Mouse (Mus musculus) embryonic stem cell, embryonic (primary cell): ENCODE measurements around the gene Shd.

Experiments used
- CTCF ChIA-PET, 4 experiments: fragments of 300-600 bp in 2 of 4; fragments of 350-600 bp in 2 of 4; sonication (Branson Sonifier 250); formaldehyde crosslinking; loops; one replicate each; lab custom pipeline; 2022; ENCODE audit warnings: inconsistent platforms in 2 of 4; lab: Charles Lee
- POLR2A ChIA-PET, 4 experiments: fragments of 300-600 bp in 2 of 4; fragments of 350-600 bp in 2 of 4; sonication (Branson Sonifier 250); formaldehyde crosslinking; loops; one replicate each; lab custom pipeline; 2022; ENCODE audit warnings: antibody characterized with exemption in 4 of 4, inconsistent platforms in 1 of 4; lab: Charles Lee

Shd gene

DNA sequence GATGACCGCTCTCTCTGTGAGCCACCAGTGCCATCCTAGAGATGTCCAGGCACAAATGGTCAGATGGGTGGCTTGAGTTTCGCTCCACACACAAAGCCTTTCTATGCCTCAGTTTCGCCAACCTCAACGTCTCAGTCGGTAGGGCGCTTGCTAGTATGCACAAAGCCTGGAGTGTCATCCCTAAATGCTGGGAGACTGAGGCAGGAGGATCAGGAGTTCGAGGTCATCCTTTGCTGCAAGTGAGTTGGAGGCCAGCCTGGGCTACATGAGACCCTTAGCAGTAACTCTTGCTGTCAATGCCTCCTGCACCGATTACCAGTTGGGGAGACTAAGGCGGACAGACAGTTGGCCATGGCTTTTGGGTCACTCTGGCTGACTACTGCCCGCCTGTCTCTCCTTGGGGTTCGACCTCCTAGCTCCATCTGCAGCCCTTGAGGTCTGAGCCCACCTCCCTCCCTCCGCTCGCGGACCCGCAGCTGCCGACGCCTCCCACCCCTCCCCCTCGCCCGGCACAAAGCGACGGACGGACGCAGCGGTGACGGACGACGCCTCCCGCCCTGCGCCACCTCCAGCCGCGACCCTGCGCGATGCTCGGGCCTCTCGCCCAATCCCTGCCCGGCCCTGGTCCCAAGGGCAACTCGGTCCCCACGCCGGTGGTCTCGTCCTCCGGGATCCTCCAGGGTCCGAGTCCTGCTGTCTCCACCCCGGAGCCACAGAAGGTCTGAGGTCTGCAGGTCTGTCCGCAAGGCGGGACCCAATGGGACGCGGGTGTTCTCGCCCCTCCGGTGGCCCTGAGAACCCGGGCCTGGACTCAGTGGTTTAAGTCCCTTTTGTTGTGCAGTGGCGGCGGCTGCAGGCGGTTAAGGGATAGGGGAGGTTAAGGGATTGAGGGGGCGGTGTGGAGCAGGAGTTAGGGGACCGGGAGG is at the start of gene Shd:
Shd (plus strand) TSS at position 502 of the 926 bp plus-strand sequence.
- POLR2A ChIA-PET: interaction anchor here in 3 of 4 experiments (0.7 to 2.9 kb wide), 13 partner anchors 11 to 363 kb away, joined by 3 to 11 read pairs (median 4); partner anchors contain the start of genes Yju2 (in 3 of the 3) and Chaf1a (in 1 of the 3)
- CTCF ChIA-PET: interaction anchor here in 2 of 4 experiments (1.0 to 2.0 kb wide), 2 partner anchors 11 to 13 kb away, joined by 3 to 5 read pairs; partner anchors contain the start of gene Yju2 (in 1 of the 2)

DNA sequence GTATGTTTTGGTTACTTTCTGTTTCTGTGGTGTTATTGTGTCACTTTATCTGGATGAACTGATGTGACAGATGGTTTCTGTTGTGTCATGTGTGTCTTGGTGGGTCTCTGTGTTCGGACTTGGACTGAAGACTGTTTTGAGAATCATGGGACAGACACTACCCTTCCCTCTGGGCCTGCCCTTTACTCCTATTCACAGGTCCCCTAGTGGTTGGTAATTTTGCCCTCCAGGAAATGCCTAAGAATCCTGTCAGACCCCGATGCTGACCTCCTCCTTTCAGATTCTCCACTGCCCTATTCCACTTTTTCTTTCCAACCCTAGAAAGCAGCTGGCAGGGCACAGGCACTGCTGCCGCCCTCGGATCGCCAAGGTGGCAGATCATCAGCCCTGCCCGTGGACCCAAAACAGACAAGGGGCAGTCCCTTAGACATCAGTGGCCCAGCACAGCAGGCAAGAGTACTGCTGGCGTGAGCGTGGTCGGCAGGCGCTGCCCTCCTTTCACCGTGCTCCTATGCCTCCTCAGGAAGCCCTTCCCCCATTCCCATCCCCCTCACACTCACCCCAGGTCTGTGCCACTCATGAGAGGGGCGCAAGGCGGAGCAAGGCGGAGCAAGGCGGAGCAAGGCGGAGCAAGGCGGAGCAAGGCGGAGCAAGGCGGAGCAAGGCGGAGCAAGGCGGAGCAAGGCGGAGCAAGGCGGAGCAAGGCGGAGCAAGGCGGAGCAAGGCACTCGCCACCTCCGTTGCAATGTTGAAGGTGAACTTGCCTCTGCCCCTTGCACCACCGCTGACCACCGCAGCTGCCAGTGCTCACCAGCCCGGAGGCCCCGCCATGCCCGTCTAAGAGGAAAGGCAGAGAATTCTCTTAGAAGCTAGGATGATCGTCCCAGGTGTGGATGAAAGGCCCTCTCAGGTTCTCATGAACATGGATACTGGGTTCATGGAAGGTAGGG is 38.4 kb upstream of the Shd start:
- ChIA-PET POLR2A (interaction anchor here in 2 of 4 experiments (0.6 to 3.1 kb wide), 6 partner anchors 11 to 369 kb away, joined by 3 to 11 read pairs (median 4); partner anchors contain the start of genes Sh3gl1 (in 1 of the 2), Yju2 (in 1 of the 2) and Zfp119b (in 1 of the 2)), CTCF (interaction anchor here in 2 of 4 experiments (0.6 to 1.5 kb wide), 2 partner anchors 26 to 228 kb away, joined by 3 to 4 read pairs; no protein-coding TSS in a partner anchor)

DNA sequence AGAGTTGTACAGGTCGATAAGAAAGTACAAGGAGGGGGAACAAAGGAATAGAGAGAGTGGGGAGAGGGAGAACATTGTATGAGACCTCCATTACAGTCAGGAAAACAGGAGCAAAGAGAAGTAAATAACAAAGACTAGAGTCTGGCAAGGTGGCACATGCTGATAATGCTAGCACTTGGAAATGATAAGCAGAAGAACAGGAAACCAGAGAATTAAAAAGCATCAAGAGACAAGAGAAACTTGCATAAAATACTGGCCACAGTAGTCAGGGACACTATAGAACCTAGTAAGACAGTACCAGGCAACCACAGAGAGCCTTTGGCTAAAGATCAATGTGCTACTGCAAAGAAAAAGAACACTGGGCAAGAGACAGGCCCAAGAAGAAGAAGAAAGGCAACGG is 37.6 kb upstream of the Shd start:
- ChIA-PET CTCF (interaction anchor here in 2 of 4 experiments (1.1 to 1.5 kb wide), 2 partner anchors 20 to 25 kb away, joined by 4 to 5 read pairs; partner anchors contain the start of gene Ebi3 (in 1 of the 2)), POLR2A (interaction anchor here in 3 of 4 experiments (0.6 to 3.1 kb wide), 9 partner anchors 11 to 158 kb away, joined by 3 to 11 read pairs (median 5); partner anchors contain the start of genes Ebi3 (in 2 of the 3), Sh3gl1 (in 2 of the 3), Yju2 (in 1 of the 3) and Zfp119b (in 1 of the 3))

GRCm38 (mm10) chr17:55933191-55933590 is 37.1 kb upstream of the Shd start:
- CTCF ChIA-PET: interaction anchor here in 1 of 4 experiments (1.1 kb wide), 1 partner anchor 19 kb away, joined by 5 read pairs; the partner anchor contains the start of gene Ebi3
- POLR2A ChIA-PET: interaction anchor here in 2 of 4 experiments (0.6 to 3.1 kb wide), 11 partner anchors 10 to 1408 kb away, joined by 3 to 11 read pairs (median 5); partner anchors contain the start of genes Ebi3 (in 2 of the 2), Sh3gl1 (in 1 of the 2), Yju2 (in 1 of the 2) and Zfp119b (in 1 of the 2)

DNA sequence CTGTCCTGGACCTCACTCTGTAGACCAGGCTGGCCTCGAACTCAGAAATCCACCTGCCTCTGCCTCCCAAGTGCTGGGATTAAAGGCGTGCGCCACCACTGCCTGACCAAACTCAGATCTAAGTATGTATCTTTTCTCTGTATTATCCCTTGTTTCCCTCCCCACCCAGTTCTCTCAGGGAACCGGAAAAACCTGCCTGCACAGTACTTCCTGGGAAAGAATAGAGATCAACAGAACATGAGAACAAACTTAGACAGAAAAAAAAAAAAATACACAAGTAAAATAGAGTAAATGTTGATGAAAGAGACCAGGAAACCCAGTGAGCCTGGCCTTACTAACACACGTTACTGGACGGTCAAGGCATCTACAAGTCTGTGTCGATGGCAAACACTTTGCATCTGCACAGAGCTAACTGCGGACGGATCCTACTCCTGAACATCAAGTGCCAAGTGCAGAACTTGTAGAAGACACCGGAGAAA is 25.8 kb upstream of the Shd start:
- POLR2A ChIA-PET: interaction anchor here in 3 of 4 experiments (0.7 to 3.6 kb wide), 21 partner anchors 7 to 232 kb away, joined by 3 to 19 read pairs (median 5); partner anchors contain the start of genes Yju2 (in 3 of the 3), Ebi3 (in 1 of the 3), Hdgfl2 (in 1 of the 3) and Plin5 (in 1 of the 3)
- CTCF ChIA-PET: interaction anchor here in 1 of 4 experiments (1.3 kb wide), 1 partner anchor 13 kb away, joined by 3 read pairs; no protein-coding TSS in a partner anchor

GRCm38 (mm10) chr17:55944866-55945682 is 25.2 kb upstream of the Shd start:
- POLR2A ChIA-PET: interaction anchor here (0.6 to 3.6 kb wide), 37 partner anchors 9 to 935 kb away, joined by 3 to 19 read pairs (median 4); partner anchors contain the start of genes Yju2 (in 3 of the 4), Chaf1a (in 1 of the 4), Hdgfl2 (in 1 of the 4) and Plin5 (in 1 of the 4)
- CTCF ChIA-PET: interaction anchor here in 3 of 4 experiments (0.6 to 1.3 kb wide), 6 partner anchors 9 to 273 kb away, joined by 3 to 9 read pairs (median 3); partner anchors contain the start of gene Sh3gl1 (in 1 of the 3)

DNA sequence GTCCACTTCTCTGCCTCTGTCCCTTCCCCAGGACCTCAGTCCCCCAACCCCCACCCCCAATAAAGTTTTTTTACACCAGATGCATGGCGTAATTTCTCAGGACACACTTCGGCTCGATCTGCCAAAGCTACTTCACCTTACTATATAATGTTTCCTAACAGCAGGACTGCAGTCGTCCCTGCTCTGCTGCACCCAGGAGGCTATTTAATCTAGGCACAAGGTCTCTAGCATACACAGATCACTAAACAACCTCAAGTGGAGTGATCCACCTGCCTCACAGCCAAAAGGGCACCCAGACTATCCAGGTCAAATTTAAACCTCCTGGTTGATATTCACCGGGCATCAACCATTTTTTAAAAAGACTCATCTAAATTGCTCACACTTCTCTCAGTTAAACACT is 24.6 kb upstream of the Shd start:
- ChIA-PET POLR2A (interaction anchor here (0.6 to 3.6 kb wide), 33 partner anchors 8 to 934 kb away, joined by 3 to 19 read pairs (median 5); partner anchors contain the start of genes Yju2 (in 3 of the 4), Chaf1a (in 1 of the 4), Hdgfl2 (in 1 of the 4) and Pot1b (in 1 of the 4)), CTCF (interaction anchor here in 3 of 4 experiments (0.6 to 1.3 kb wide), 8 partner anchors 9 to 608 kb away, joined by 3 to 9 read pairs (median 3); partner anchors contain the start of gene Sh3gl1 (in 1 of the 3))

GRCm38 (mm10) chr17:55948647-55949046 is 21.6 kb upstream of the Shd start:
- POLR2A ChIA-PET: interaction anchor here in 2 of 4 experiments (0.9 to 2.3 kb wide), 4 partner anchors 10 to 91 kb away, joined by 3 to 6 read pairs (median 5); partner anchors contain the start of genes Yju2 (in 2 of the 2), Chaf1a (in 1 of the 2) and Sh3gl1 (in 1 of the 2)

GRCm38 (mm10) chr17:55949400-55949799 is 20.9 kb upstream of the Shd start, which contains the start of gene Zfp119b:
Gene Zfp119b, minus strand, starts transcription at chr17:55949500.
- CTCF ChIA-PET: interaction anchor here in 2 of 4 experiments (0.7 to 1.4 kb wide), 3 partner anchors 10 to 247 kb away, joined by 3 to 6 read pairs (median 3); partner anchors contain the start of gene Yju2 (in 1 of the 2)
- POLR2A ChIA-PET: interaction anchor here in 3 of 4 experiments (0.6 to 2.4 kb wide), 7 partner anchors 9 to 275 kb away, joined by 3 to 11 read pairs (median 4); partner anchors contain the start of genes Yju2 (in 3 of the 3), Chaf1a (in 1 of the 3) and Sh3gl1 (in 1 of the 3)

More at GRCm38 (mm10) chr17:55948647-55949046, 21.6 kb upstream of the Shd start:
- CTCF ChIA-PET: interaction anchor here in 1 of 4 experiments (0.7 kb wide), 1 partner anchor 70 kb away, joined by 6 read pairs; no protein-coding TSS in a partner anchor

DNA sequence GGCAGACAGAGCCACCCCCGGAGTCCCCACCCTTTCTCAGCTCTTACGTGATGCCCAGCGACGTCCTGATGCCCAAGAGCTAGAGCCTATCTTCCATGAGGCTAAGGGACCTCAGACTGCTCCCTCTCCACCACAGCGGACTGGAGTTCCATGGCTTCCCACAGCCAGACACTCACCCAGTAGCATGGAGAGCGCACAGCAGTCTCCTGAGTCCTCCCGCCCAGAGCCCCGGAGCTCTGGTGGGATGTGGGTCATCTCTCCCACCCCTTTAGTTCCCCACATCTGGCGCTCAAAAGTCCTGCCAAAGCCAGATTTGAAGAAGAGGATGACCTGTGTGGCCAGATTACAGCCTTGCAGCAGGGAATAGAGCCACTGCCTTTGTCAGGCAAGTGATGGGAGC is 19.7 kb upstream of the Shd start:
- ChIA-PET POLR2A (interaction anchor here (1.0 to 4.3 kb wide), 9 partner anchors 8 to 128 kb away, joined by 3 to 19 read pairs (median 4); partner anchors contain the start of genes Yju2 (in 4 of the 4), Hdgfl2 (in 1 of the 4) and Sh3gl1 (in 1 of the 4)), CTCF (interaction anchor here in 2 of 4 experiments (1.1 to 2.2 kb wide), 3 partner anchors 8 to 248 kb away, joined by 3 to 7 read pairs (median 3); partner anchors contain the start of gene Yju2 (in 1 of the 2))

- CTCF ChIA-PET: interaction anchor here (0.6 to 2.2 kb wide), 9 partner anchors 19 to 325 kb away, joined by 3 to 8 read pairs (median 4); partner anchors contain the start of gene Sh3gl1 (in 1 of the 4)
- POLR2A ChIA-PET: interaction anchor here in 3 of 4 experiments (0.6 to 4.3 kb wide), 23 partner anchors 9 to 768 kb away, joined by 3 to 19 read pairs (median 4); partner anchors contain the start of genes Hdgfl2 (in 2 of the 3), Dpp9 (in 1 of the 3), Sh3gl1 (in 1 of the 3) and Zfp119a (in 1 of the 3)
Observed at GRCm38 (mm10) chr17:55952041-55952440, 18.2 kb upstream of the Shd start.

DNA sequence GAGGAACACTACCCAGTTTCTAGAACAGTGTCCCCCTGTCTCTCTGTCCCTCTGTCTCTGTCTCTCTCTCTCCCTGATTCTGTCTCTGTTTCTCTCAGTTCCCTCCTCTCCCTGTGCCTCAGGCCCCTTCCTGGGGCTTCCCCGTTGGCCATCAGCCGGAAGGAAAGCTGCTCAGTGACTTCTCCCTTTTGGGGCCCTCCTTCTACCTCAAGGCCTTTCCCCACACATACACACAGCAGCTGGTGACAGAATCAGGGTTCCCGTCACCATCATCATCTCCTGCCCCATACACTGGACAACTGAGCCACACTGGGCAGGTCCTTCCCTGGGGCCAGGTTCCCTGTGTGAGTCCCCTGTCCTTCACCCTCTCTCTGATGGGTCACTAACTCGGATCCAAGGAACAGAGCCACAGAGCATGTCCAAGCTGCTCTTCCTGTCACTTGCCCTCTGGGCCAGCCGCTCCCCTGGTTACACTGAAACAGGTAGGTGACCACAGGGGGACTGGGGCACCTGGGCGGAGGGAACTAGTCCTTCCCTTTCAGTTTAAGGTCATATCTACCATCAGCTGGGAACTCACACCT is 17.7 kb upstream of the Shd start, which contains the start of gene Ebi3:
Ebi3 (plus strand) TSS at position 194 of the 581 bp plus-strand sequence.
- ChIA-PET POLR2A (interaction anchor here in 3 of 4 experiments (0.6 to 4.3 kb wide), 27 partner anchors 9 to 768 kb away, joined by 3 to 19 read pairs (median 4); partner anchors contain the start of genes Hdgfl2 (in 2 of the 3), Dpp9 (in 1 of the 3), Fsd1 (in 1 of the 3) and Sh3gl1 (in 1 of the 3)), CTCF (interaction anchor here (0.6 to 2.2 kb wide), 8 partner anchors 19 to 324 kb away, joined by 3 to 8 read pairs (median 4); partner anchors contain the start of gene Sh3gl1 (in 1 of the 4))

DNA sequence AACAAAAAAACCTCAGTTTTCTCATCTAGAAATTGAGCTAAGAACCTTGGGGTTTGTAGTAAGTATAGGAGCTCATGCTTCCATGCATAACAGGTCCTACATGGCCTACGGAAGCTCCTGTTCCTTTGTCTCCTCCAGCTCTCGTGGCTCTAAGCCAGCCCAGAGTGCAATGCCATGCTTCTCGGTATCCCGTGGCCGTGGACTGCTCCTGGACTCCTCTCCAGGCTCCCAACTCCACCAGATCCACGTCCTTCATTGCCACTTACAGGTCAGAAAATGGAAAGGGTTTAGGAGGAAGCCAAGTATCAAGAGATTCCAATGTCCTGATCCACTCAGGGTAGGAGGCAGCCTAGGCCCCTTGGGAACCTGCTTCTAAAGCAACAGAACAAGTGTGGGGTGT is 16.5 kb upstream of the Shd start:
- POLR2A ChIA-PET: interaction anchor here in 3 of 4 experiments (0.7 to 4.3 kb wide), 18 partner anchors 8 to 351 kb away, joined by 3 to 19 read pairs (median 4); partner anchors contain the start of genes Hdgfl2 (in 2 of the 3), Chaf1a (in 1 of the 3) and Sh3gl1 (in 1 of the 3)
- CTCF ChIA-PET: interaction anchor here in 2 of 4 experiments (0.6 to 1.0 kb wide), 4 partner anchors 23 to 246 kb away, joined by 3 to 4 read pairs (median 4); partner anchors contain the start of gene Sh3gl1 (in 1 of the 2)
